ENCODE assay signal across 8 mouse cellular contexts in the genomic region with DNA sequence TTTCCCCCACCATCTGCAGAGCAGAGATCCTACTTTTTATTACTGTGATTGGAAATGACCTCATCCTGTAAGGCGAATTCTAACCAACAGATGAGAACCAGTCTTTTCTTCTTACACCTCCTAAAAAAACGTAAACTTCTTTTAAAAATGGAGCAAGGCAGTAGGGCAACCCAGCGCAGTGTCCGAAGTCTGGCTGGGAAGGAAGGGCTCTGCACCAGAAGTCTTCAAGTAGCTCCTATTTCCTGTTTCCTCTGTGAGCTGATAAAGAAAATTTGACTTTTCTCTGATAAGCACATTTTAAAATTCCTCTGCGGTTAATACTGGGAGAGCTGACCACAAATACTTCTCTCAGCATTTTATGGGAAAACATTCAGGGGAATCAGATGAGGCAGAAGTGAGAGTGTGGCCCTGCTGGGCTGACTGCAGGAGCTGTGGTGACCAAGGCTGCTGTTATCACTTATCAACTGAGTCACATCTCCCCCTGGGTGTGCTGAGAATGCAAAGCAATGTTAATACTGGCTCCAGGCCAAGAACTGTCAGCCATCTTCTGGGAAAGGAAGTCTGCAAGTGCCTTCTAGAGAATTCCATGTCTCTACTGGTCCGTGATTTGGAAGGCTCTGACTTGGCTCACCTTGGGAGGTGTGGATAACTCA. TPM values are rescaled to one million over a fixed set of nuclear protein-coding genes. Genes with fewer than 3 reads are reported as not detected.
DNase-seq lines count a peak whose midpoint lies in the region; ATAC-seq and TF ChIP-seq lines count a peak whose summit lies in the region.
"Had no signal": no experiment of that assay in that cellular context is flagged by ENCODE, and none has a peak within 500 bp of the region (broad histone marks: within the 10 kb centered on the region; RNA-seq: fewer than 3 reads in every experiment).

No protein-coding gene starts in this region.

- H3K4me2 ChIP-seq in heart, embryonic 13.5 days: peak overlapping the region; percentile 27
- no peak overlapping the region for H3K4me2 ChIP-seq in limb, embryonic 14.5 days (replicated peaks; ENCODE audit: low read depth, low read length, severe bottlenecking)

- H3K4me3 ChIP-seq in heart, embryonic 13.5 days: no peak overlapping the region
- no peak overlapping the region for H3K4me3 ChIP-seq in limb, embryonic 14.5 days (replicated peaks; ENCODE audit: low read length)

- 28% methylated on average over 6 of the region's 6 CpGs for WGBS in heart, embryonic 13.5 days
- 31% methylated on average over 6 of the region's 6 CpGs for WGBS in limb, embryonic 14.5 days

- peak; percentile 8 to 13 for DNase-seq in urinary bladder, postnatal 36 days (ENCODE audit: low spot score in 2 of 2)
- DNase-seq in urinary bladder, postnatal 4 days (ENCODE audit: low spot score in 2 of 2): no peak
- peak; percentile 27 for DNase-seq in limb, embryonic 14.5 days (ENCODE audit: low spot score)
- DNase-seq in cerebellum, postnatal 4 days (ENCODE audit: low spot score in 2 of 2): no peak
- no peak for DNase-seq in right cerebral cortex, adult 18-20 months

- H3K4me1 ChIP-seq in heart, embryonic 13.5 days: peaks cover 24% of the 10 kb centered on the region
- peaks cover 24% of the 10 kb centered on the region for H3K4me1 ChIP-seq in limb, embryonic 14.5 days (ENCODE audit: control insufficient read depth, insufficient read depth, low read length)

- H3K9ac ChIP-seq in heart, embryonic 13.5 days: no peak overlapping the region
- H3K9ac ChIP-seq in limb, embryonic 14.5 days (ENCODE audit: low read depth, low read length, severe bottlenecking): no peak overlapping the region
- H3K9ac ChIP-seq: liver, embryonic 14.5 days had no signal

- H3K36me3 ChIP-seq in heart, embryonic 13.5 days: no peaks in the 10 kb centered on the region
- no peaks in the 10 kb centered on the region for H3K36me3 ChIP-seq in limb, embryonic 14.5 days (ENCODE audit: control insufficient read depth, insufficient read depth, low read length)

- ATAC-seq in heart, embryonic 13.5 days (ENCODE audit: extremely low read depth, insufficient number of reproducible peaks, low FRiP score, low TSS enrichment): no peak
- peak; percentile 57 for ATAC-seq in limb, embryonic 14.5 days (ENCODE audit: low FRiP score, low read depth)
- ATAC-seq in activated CD4-positive, CD25-positive, alpha-beta regulatory T cell, adult 4 months: no peak

- TF ChIP-seq POLR2A in limb, embryonic 14.5 days (IDR thresholded peaks at IDR 0.05; ENCODE audit: borderline replicate concordance, extremely low read depth, insufficient read depth, insufficient read length): no peak

- no peaks in the 10 kb centered on the region for H3K27me3 ChIP-seq in heart, embryonic 13.5 days (replicated peaks)
- no peaks in the 10 kb centered on the region for H3K27me3 ChIP-seq in limb, embryonic 14.5 days (ENCODE audit: control insufficient read depth, insufficient read depth, low read length)

- H3K9me3 ChIP-seq in heart, embryonic 13.5 days: no peaks in the 10 kb centered on the region
- H3K9me3 ChIP-seq in limb, embryonic 14.5 days (ENCODE audit: control insufficient read depth, low read length): no peaks in the 10 kb centered on the region

- peak overlapping the region; percentile 56; the same call in 1 of the 2 replicates for H3K27ac ChIP-seq in heart, embryonic 13.5 days (replicated peaks)
- H3K27ac ChIP-seq in limb, embryonic 14.5 days (replicated peaks; ENCODE audit: low read depth, low read length): no peak overlapping the region; the same call in 1 of the 2 replicates
- H3K27ac ChIP-seq: liver, embryonic 14.5 days had no signal

RNA-seq across cellular contexts. Expression of a gene that starts 55.8 kb away (rescaled TPM):
- polyA plus RNA-seq in heart, embryonic 13.5 days (2015; fragmentation: Nextera tagmentation; extraction: Ambion mirVana): 3.2 TPM in 2 replicates
- 18.1 and 19.5 TPM in 2 replicates for polyA plus RNA-seq in limb, embryonic 14.5 days (2012; rRNA removed)
- polyA plus RNA-seq in limb, embryonic 14.5 days (2014; fragmentation: Nextera tagmentation; extraction: Ambion mirVana): 16.3 and 17.0 TPM in 2 replicates
- polyA plus RNA-seq in activated CD4-positive, CD25-positive, alpha-beta regulatory T cell, adult 4 months (2017; shearing (Covaris generic)): 1 to 10 TPM; 1.3 to 1.7 TPM

Comparison
In these comparisons a context has a peak if more than half of its experiments do, and no peak if none do; other contexts are left out.
1. DNase-seq: peak in urinary bladder, postnatal 36 days (2 of 2) and limb, embryonic 14.5 days (single experiment); none in urinary bladder, postnatal 4 days (0 of 2), cerebellum, postnatal 4 days (0 of 2) and right cerebral cortex, adult 18-20 months (single experiment).